Mouse (Mus musculus): Measurements from ENCODE around the gene Oard1.

DNA sequence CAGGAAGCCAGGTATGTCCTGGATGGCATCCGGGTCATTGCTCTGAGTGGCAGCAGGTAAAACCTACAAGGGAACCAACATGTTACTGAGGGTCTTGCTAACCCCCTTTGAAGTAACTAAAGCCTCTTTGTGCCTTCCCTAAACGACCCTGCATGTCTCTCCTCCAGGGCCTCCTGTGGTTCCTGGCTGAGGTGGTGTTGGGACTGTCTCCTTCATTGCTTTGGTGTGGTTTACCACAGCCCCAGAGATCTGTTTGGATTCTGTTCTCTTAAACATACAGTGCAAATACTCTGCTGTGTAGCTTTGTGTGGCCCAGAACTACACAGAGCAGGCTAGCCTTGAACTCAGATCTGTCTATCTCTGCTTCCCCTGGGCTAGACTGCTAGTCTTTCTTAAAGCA lies 9.8 kb downstream of the Oard1 start:
- no peak for TF ChIP-seq CTCF (IDR thresholded peaks at IDR 0.05; ENCODE audit: control insufficient read depth, insufficient read depth, low read length)
- TF ChIP-seq POLR2A (IDR thresholded peaks at IDR 0.05; ENCODE audit: borderline replicate concordance, control insufficient read depth, low read depth, low read length): no peak

Measured in bone marrow, adult 2 months (tissue).